Mouse (Mus musculus) G1E (cell line): Measurements from ENCODE around the gene Sec22c.

Source experiments
- CTCF ChIP-seq: IDR thresholded peaks from 2 replicates; pipeline ENCODE4 v1.5.1; 2012; ENCODE audit warnings: low read depth, low read length, inconsistent platforms, mixed read lengths
- GATA1 ChIP-seq: IDR thresholded peaks from 2 replicates; pipeline ENCODE4 v1.6.1; 2012; ENCODE audit warnings: borderline replicate concordance, low read length, inconsistent platforms, mixed read lengths

DNA sequence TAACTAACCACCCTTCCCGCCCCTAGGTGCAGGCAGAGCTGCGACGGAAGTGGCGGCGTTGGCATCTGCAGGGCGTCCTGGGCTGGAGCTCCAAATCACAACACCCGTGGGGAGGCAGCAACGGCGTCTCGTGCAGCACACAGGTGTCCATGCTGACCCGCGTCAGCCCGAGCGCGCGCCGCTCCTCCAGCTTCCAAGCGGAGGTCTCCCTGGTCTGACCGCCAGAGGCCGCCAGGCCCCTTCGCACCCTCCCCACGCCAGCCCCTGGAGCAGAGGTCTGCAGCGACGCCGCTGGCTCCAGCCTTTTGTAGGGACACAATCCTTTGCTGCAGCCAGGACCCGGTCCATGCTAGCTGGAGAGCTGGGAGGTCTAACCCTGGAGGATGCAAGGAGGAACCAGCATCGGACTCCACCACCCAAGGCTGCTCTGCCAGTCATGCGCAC is 35.9 kb downstream of the Sec22c start:
- no peak for TF ChIP-seq CTCF
- TF ChIP-seq GATA1, result no peak
